Mouse (Mus musculus): ENCODE measurements around the gene Olfr212. TPM values are rescaled to one million over a fixed set of nuclear protein-coding genes. Genes with fewer than 3 reads are reported as not detected.
"Not testable (repeated sequence)": the region's sequence is repeated elsewhere in the genome, so short reads cannot be mapped to it uniquely, and the experiment has no call there.

Olfr212 gene
- not detected for total RNA-seq (2021)

DNA sequence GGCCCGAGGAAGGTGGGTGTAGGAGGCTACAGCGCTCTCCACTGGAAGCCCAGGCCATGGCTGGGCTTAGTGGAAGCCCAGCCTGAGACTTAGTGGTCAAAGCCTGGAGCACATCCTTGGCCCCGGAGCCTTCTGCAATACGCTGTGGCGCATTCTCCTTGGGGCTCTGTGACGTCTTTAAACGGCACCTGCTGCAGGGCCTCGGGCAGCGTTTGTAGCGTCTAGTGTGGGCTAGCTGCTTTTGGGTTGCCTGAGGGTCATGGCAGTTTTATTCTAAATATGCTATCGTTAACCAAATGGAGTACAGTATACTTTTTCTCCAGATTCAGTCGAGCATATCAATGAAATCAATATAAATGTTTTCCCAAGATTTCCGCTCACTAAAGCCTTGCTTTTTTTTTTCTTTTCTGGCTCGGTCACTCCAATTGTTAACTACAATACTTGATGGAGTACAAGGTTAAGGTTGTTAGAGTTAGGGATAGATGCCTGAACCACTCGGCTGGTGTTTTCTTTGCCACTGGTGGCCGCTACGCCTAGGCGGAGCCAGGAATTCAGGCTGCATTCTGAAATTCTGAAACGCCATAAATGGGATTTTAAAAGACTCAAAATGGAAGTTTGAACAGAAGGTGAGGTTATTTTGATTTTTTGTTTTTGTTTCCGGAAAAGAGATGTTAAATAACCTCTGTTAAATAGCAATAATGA lies at the start of gene Olfr212:
Gene Olfr212 (plus strand): TSS at position 215 of the 702 bp plus-strand sequence.
- DNase-seq (ENCODE audit: extremely low spot score in 1 of 2, low spot score in 1 of 2) = not testable (repeated sequence)

- DNase-seq (ENCODE audit: extremely low spot score in 1 of 2, low spot score in 1 of 2) = no peak
Observed at GRCm38 (mm10) chr6:116458728-116459127, 47.6 kb upstream of the Olfr212 start.

GRCm38 (mm10) chr6:116459232-116459631 lies 47.1 kb upstream of the Olfr212 start:
- DNase-seq (ENCODE audit: extremely low spot score in 1 of 2, low spot score in 1 of 2) = no peak

GRCm38 (mm10) chr6:116460544-116461283 lies 45.6 kb upstream of the Olfr212 start, which contains the start of gene Alox5:
Alox5 (minus strand) TSS chr6:116461178.
- no peak for DNase-seq (ENCODE audit: extremely low spot score in 1 of 2, low spot score in 1 of 2)

GRCm38 (mm10) chr6:116468081-116468480 lies 38.2 kb upstream of the Olfr212 start:
- DNase-seq (ENCODE audit: extremely low spot score in 1 of 2, low spot score in 1 of 2) = no peak

DNA sequence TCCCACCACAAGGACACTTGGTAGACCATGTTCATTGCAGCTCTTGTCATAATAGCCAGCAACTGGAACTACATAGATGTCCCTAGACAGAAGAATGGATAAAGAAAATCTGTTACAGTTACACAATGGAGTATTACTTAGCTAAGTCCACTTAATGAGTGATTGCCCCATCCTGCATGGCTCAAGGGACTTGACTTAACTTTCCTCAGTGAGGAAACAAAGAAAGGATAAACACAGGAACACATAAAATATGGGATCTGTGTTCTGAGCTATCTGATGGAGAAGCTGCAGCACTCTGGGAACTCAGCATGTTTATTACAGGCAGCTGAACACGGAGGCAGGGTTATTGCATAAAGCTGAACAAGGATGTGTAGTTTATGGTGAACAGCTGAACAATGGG lies 21.2 kb upstream of the Olfr212 start:
- DNase-seq (ENCODE audit: extremely low spot score in 1 of 2, low spot score in 1 of 2) = no peak

GRCm38 (mm10) chr6:116486833-116487232 lies 19.5 kb upstream of the Olfr212 start:
- no peak for DNase-seq (ENCODE audit: extremely low spot score in 1 of 2, low spot score in 1 of 2)

DNA sequence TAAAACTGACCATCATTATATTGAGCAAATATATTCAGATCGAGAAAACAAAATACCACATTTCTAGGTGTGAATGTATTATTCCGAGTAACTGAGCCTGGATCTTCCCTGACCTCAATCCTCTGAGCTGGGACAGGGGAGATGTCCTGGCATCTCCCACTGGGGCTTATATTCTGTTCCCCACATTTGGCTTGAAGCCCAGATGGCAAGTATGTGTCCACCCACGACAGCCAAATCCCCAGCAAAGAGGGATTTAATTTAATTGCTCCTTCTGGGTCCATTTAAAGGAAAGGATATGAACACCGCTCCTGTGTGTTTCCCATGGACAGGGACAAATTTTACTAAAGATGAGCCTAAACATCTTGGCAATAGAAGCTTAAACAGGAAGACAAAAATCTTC lies 17.5 kb upstream of the Olfr212 start, which contains the start of gene Olfr211:
Gene Olfr211 (plus strand): TSS at position 301 of the 400 bp plus-strand sequence.
- no peak for DNase-seq (ENCODE audit: extremely low spot score in 1 of 2, low spot score in 1 of 2)

GRCm38 (mm10) chr6:116493742-116494141 lies 12.6 kb upstream of the Olfr212 start:
- DNase-seq (ENCODE audit: extremely low spot score in 1 of 2, low spot score in 1 of 2) = no peak

DNA sequence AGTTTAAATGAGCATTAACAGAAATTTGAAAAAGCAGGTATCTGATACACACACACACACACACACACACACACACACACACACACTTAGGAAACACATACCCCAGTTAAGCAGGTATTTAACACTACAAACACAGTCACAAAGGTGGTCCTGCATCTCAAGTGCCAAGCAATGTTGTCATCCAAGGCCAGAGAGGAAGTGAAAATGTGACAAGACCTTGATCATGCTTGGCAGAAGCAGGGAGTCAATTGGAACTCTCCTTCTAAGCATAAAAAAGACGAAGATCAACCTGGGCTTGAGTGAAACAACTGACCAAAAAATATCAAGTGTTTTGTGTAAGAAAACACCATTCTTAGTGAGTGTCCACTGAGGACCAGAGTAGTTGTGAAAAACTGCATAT lies 10.4 kb upstream of the Olfr212 start:
- DNase-seq (ENCODE audit: extremely low spot score in 1 of 2, low spot score in 1 of 2) = no peak

DNA sequence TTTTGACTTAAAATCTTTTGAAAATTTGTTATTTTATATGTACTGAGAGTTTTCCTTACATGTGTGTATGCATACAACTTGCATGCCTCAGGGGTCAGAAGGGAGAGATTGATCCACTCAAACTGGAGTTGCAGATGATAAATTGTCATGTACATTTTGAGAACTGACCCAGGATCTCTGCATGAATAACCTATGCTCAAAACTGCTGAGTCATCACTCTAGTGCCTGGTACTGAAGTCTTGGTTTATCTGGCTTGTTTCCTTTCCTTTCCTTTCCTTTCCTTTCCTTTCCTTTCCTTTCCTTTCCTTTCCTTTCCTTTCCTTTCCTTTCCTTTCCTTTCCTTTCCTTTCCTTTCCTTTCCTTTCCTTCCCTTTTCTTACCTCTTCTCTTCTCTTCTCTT lies 8.5 kb downstream of the Olfr212 start:
- DNase-seq (ENCODE audit: extremely low spot score in 1 of 2, low spot score in 1 of 2) = no peak

- no peak for DNase-seq (ENCODE audit: extremely low spot score in 1 of 2, low spot score in 1 of 2)
Observed at GRCm38 (mm10) chr6:116538156-116538555, 31.8 kb downstream of the Olfr212 start, which contains the start of gene Olfr213. Olfr213 (plus strand) TSS chr6:116538456.

GRCm38 (mm10) chr6:116542500-116542899 lies 36.2 kb downstream of the Olfr212 start:
- no peak for DNase-seq (ENCODE audit: extremely low spot score in 1 of 2, low spot score in 1 of 2)

- not testable (repeated sequence) for DNase-seq (ENCODE audit: extremely low spot score in 1 of 2, low spot score in 1 of 2)
Observed at GRCm38 (mm10) chr6:116550841-116551240, 44.5 kb downstream of the Olfr212 start, which contains the start of gene Gm5580. Gm5580 (plus strand) TSS chr6:116551141.

- DNase-seq (ENCODE audit: extremely low spot score in 1 of 2, low spot score in 1 of 2) = no peak
Observed at GRCm38 (mm10) chr6:116553935-116554334, 47.6 kb downstream of the Olfr212 start, which contains the start of gene Olfr214. Olfr214 (plus strand) TSS chr6:116554235.

DNA sequence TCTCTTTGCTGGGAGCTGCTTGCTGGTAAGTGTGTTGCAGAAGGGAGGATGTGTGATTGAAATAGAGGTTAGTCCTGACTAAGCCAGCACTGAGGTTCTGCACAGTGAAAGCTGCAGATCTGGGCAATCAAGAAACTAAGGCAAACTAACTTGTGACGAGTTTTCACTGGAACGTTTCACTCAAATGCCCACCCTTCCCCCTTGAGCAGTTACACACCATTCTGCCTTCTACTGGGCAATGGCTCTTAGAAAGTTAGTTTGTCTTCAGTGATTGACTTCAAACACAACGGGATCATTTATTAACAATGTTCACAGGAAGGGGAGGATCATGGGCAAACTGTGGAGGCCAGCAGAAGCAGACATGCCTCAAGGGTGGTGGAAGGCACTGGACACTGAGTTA lies 48.6 kb downstream of the Olfr212 start:
- DNase-seq (ENCODE audit: extremely low spot score in 1 of 2, low spot score in 1 of 2) = no peak

Other genes starting within 250 kb of the Olfr212 start
- gene Zfand4, start 242.3 kb upstream of the Olfr212 start, total RNA-seq (2021) = 1 to 10 TPM; 6.7 to 7.2 TPM
- gene March8, start 168.5 kb upstream of the Olfr212 start, total RNA-seq (2021) = 10 to 100 TPM; 57.3 to 58.9 TPM
- gene Alox5, start 45.3 kb upstream of the Olfr212 start, total RNA-seq (2021) = 1 to 10 TPM; 2.5 to 4.0 TPM
- not detected for gene Olfr211, start 17.4 kb upstream of the Olfr212 start, total RNA-seq (2021)
- not detected for gene Olfr213, start 31.9 kb downstream of the Olfr212 start, total RNA-seq (2021)
- 1 to 10 TPM; 2.6 to 2.8 TPM for gene Gm5580, start 44.6 kb downstream of the Olfr212 start, total RNA-seq (2021)
- not detected for gene Olfr214, start 47.7 kb downstream of the Olfr212 start, total RNA-seq (2021)
- not detected for gene Olfr215, start 77.7 kb downstream of the Olfr212 start, total RNA-seq (2021)
- gene Zfp422, start 122.5 kb downstream of the Olfr212 start, total RNA-seq (2021) = 10 to 100 TPM; 21.9 to 24.4 TPM
- 1 to 10 TPM; 1.1 to 2.9 TPM for gene Depp1, start 144.1 kb downstream of the Olfr212 start, total RNA-seq (2021)
- 1 to 10 TPM; 2.2 to 2.8 TPM for gene Rassf4, start 167.4 kb downstream of the Olfr212 start, total RNA-seq (2021)
- gene Tmem72, start 210.4 kb downstream of the Olfr212 start, total RNA-seq (2021) = under 1 TPM; 0.21 to 0.22 TPM